Comparison of ENCODE assay signal across 7 mouse cellular contexts in genomic region chr19:29563258-29563779, GRCm38 (mm10). TPM values are rescaled to one million over a fixed set of nuclear protein-coding genes. Genes with fewer than 3 reads are reported as not detected.
A peak's percentile ranks its signal among the peaks of the same experiment; 100 is the strongest.
DNase-seq lines count a peak whose midpoint lies in the region; ATAC-seq and TF ChIP-seq lines count a peak whose summit lies in the region.

No protein-coding gene starts in this region.

- DNase-seq in CH12.LX (ENCODE audit: extremely low read depth): peak; percentile 60
- DNase-seq in adipocyte (ENCODE audit: low spot score): peak; percentile 86
- DNase-seq in large intestine, adult 2 months (ENCODE audit: low read depth, low spot score): peak; percentile 42
- peak; percentile 91 for DNase-seq in lung, postnatal 0 days (ENCODE audit: low spot score)
- peak; percentile 54 for DNase-seq in right cerebral cortex, adult 18-20 months

- H3K27ac ChIP-seq in CH12.LX (ENCODE audit: insufficient read depth, low read depth): no peak overlapping the region
- no peak overlapping the region for H3K27ac ChIP-seq in cortical plate, adult 2 months (ENCODE audit: insufficient read depth, low read length)
- peak overlapping the region; percentile 44 for H3K27ac ChIP-seq in heart, embryonic 15.5 days
- peak overlapping the region; percentile 71 for H3K27ac ChIP-seq in lung, postnatal 0 days (ENCODE audit: low read length)

- no peak overlapping the region for H3K9ac ChIP-seq in CH12.LX (ENCODE audit: insufficient read depth, low read depth)
- H3K9ac ChIP-seq in heart, embryonic 15.5 days: no peak overlapping the region
- no peak overlapping the region for H3K9ac ChIP-seq in lung, postnatal 0 days (replicated peaks; ENCODE audit: low read depth)

- no peaks in the 10 kb centered on the region for H3K27me3 ChIP-seq in CH12.LX (replicated peaks)
- H3K27me3 ChIP-seq in heart, embryonic 15.5 days: no peaks in the 10 kb centered on the region
- no peaks in the 10 kb centered on the region for H3K27me3 ChIP-seq in lung, postnatal 0 days (replicated peaks; ENCODE audit: insufficient read depth, low read length)

- H3K9me3 ChIP-seq in CH12.LX (replicated peaks; ENCODE audit: low read length): no peaks in the 10 kb centered on the region
- H3K9me3 ChIP-seq in heart, embryonic 15.5 days (replicated peaks): no peaks in the 10 kb centered on the region
- no peaks in the 10 kb centered on the region for H3K9me3 ChIP-seq in lung, postnatal 0 days (ENCODE audit: low read length)

- peak; percentile 86 for TF ChIP-seq RAD21 in CH12.LX (IDR thresholded peaks at IDR 0.05; ENCODE audit: low read depth, low read length)

- no peak for TF ChIP-seq POLR2A in CH12.LX (IDR thresholded peaks at IDR 0.05; ENCODE audit: low read depth, low read length)
- TF ChIP-seq POLR2A in cortical plate, adult 2 months (IDR thresholded peaks at IDR 0.05; ENCODE audit: extremely low read depth, insufficient read depth, low read length): no peak

- in situ Hi-C loops in CH12.LX (cut with MboI; ENCODE audit: low pct_ligation_motif_present, low pct_unique_long_range_greater_than_20kb, low sequenced_read_pairs): no loop called here

- no peak overlapping the region for H3K4me2 ChIP-seq in CH12.LX (ENCODE audit: insufficient read depth, low read depth, poor library complexity, severe bottlenecking)
- H3K4me2 ChIP-seq in heart, embryonic 15.5 days: no peak overlapping the region
- no peak overlapping the region for H3K4me2 ChIP-seq in lung, postnatal 0 days (replicated peaks; ENCODE audit: low read depth, low read length)

- dilution Hi-C loops in CH12.LX (cut with MboI; ENCODE audit: extremely low pct_ligation_motif_present, extremely low pct_unique_long_range_greater_than_20kb, low sequenced_read_pairs): no loop called here

- ATAC-seq in heart, embryonic 15.5 days (replicated peaks; ENCODE audit: insufficient number of reproducible peaks, insufficient read depth, low FRiP score, low read depth): no peak
- ATAC-seq in lung, postnatal 0 days: peak; percentile 96

- peak; percentile 79 to 85 for TF ChIP-seq CTCF in CH12.LX (conservative IDR thresholded peaks at IDR 0.05 in 1 of 2, IDR thresholded peaks at IDR 0.05 in 1 of 2; ENCODE audit: low read depth in 2 of 2, low read length in 2 of 2)
- peak; percentile 70 for TF ChIP-seq CTCF in cortical plate, adult 2 months (IDR thresholded peaks at IDR 0.05; ENCODE audit: extremely low read depth, insufficient read depth, low read length)
- peak; percentile 96 for TF ChIP-seq CTCF in lung, postnatal 0 days (IDR thresholded peaks at IDR 0.05)

- H3K36me3 ChIP-seq in CH12.LX (replicated peaks in 1 of 2; ENCODE audit: control insufficient read depth in 1 of 2, insufficient read depth in 1 of 2, low read length in 1 of 2): peaks cover 6 to 48% of the 10 kb centered on the region in 2 experiments
- H3K36me3 ChIP-seq in heart, embryonic 15.5 days: no peaks in the 10 kb centered on the region
- no peaks in the 10 kb centered on the region for H3K36me3 ChIP-seq in lung, postnatal 0 days (ENCODE audit: insufficient read depth, low read length)

- no peak overlapping the region for H3K4me3 ChIP-seq in CH12.LX (replicated peaks in 1 of 3; ENCODE audit: low read depth in 2 of 3, low read length in 2 of 3, poor library complexity in 1 of 3)
- no peak overlapping the region for H3K4me3 ChIP-seq in cortical plate, adult 2 months (ENCODE audit: insufficient read depth, low read length)
- no peak overlapping the region for H3K4me3 ChIP-seq in heart, embryonic 15.5 days
- no peak overlapping the region for H3K4me3 ChIP-seq in lung, postnatal 0 days (ENCODE audit: low read depth, low read length)

- no peak for TF ChIP-seq EP300 in CH12.LX (IDR thresholded peaks at IDR 0.05; ENCODE audit: low read length)
- TF ChIP-seq EP300 in lung, postnatal 0 days (IDR thresholded peaks at IDR 0.05): peak; percentile 93

- no peaks in the 10 kb centered on the region for H3K79me2 ChIP-seq in CH12.LX (replicated peaks; ENCODE audit: control insufficient read depth, extremely low read depth, insufficient read depth, poor library complexity, severe bottlenecking)

- H3K4me1 ChIP-seq in CH12.LX (ENCODE audit: control insufficient read depth in 1 of 2, insufficient read depth in 2 of 2): peaks cover 3 to 18% of the 10 kb centered on the region in 2 experiments; a peak in 2 of 4 replicates
- no peaks in the 10 kb centered on the region for H3K4me1 ChIP-seq in cortical plate, adult 2 months (ENCODE audit: control insufficient read depth, insufficient read depth, low read length)
- 0 out of 2 replicates have a peak, but pooled peaks cover 3% of the 10 kb centered on the region for H3K4me1 ChIP-seq in heart, embryonic 15.5 days (replicated peaks)
- no peaks in the 10 kb centered on the region for H3K4me1 ChIP-seq in lung, postnatal 0 days (ENCODE audit: insufficient read depth, low read depth, low read length)

- WGBS in heart, embryonic 15.5 days: 53% methylated on average over 7 of the region's 7 CpGs
- 53% methylated on average over 7 of the region's 7 CpGs for WGBS in large intestine, adult 2 months
- WGBS in lung, postnatal 0 days: 41% methylated on average over 7 of the region's 7 CpGs

TF ChIP-seq in CH12.LX, 34 proteins besides CTCF, POLR2A, EP300 and RAD21:
- TF ChIP-seq CHD1 (IDR thresholded peaks at IDR 0.05; ENCODE audit: low read depth, low read length): no peak
- no peak for TF ChIP-seq MEF2A (IDR thresholded peaks at IDR 0.05; ENCODE audit: borderline replicate concordance, low read depth, low read length)
- peak; percentile 80 for TF ChIP-seq MAX (IDR thresholded peaks at IDR 0.05; ENCODE audit: low read length)
- TF ChIP-seq SMC3 (IDR thresholded peaks at IDR 0.05; ENCODE audit: low read depth, low read length): peak; percentile 74
- TF ChIP-seq JUND (conservative IDR thresholded peaks at IDR 0.05; ENCODE audit: low read depth, low read length): no peak
- no peak for TF ChIP-seq IRF4 (IDR thresholded peaks at IDR 0.05; ENCODE audit: low read depth, low read length)
- peak; percentile 83 for TF ChIP-seq MYC (IDR thresholded peaks at IDR 0.05; ENCODE audit: low read depth, low read length)
- no peak for TF ChIP-seq MAFK (IDR thresholded peaks at IDR 0.05; ENCODE audit: insufficient replicate concordance, low read length)
- no peak for TF ChIP-seq JUN (IDR thresholded peaks at IDR 0.05; ENCODE audit: insufficient read depth, low read depth, low read length)
- 0 out of 2 replicates have a peak, but pooled peaks have one; percentile 19 for TF ChIP-seq TCF12 (IDR thresholded peaks at IDR 0.05; ENCODE audit: low read depth, low read length)

RNA-seq across cellular contexts. Expression of gene Ric1, which starts 41.2 kb away (rescaled TPM):
- total RNA-seq in CH12.LX (2012; rRNA removed): 17.4 and 17.9 TPM in 2 replicates
- total RNA-seq in CH12.LX (2014; rRNA removed): 11.2 and 13.7 TPM in 2 replicates
- 16.3 and 18.4 TPM in 2 replicates for polyA plus RNA-seq in CH12.LX (2012; ENCODE audit: insufficient read length, low read depth)
- 28.9 and 29.9 TPM in 2 replicates for polyA plus RNA-seq in cortical plate, adult 2 months (2012; rRNA removed)
- polyA plus RNA-seq in heart, embryonic 15.5 days (2015; fragmentation: Nextera tagmentation; extraction: Ambion mirVana): 6.5 and 7.5 TPM in 2 replicates
- 4.9 and 9.8 TPM in 2 replicates for polyA plus RNA-seq in large intestine, adult 2 months (2012; rRNA removed)
- polyA plus RNA-seq in lung, postnatal 0 days (2015; fragmentation: Nextera tagmentation; extraction: Ambion mirVana): 17.7 and 18.6 TPM in 2 replicates

Comparison
In these comparisons a context has a peak if more than half of its experiments do, and no peak if none do; other contexts are left out.
1. H3K27ac ChIP-seq: peak in heart, embryonic 15.5 days (single experiment) and lung, postnatal 0 days (single experiment); none in CH12.LX (single experiment) and cortical plate, adult 2 months (single experiment).
2. Peak in every context shown above with its lines, with median percentiles within 50 percentile points of each other: DNase-seq and CTCF ChIP-seq.